Mouse (Mus musculus) embryonic facial prominence, embryonic 12.5 days (tissue): ENCODE measurements around the gene Gm17720. TPM values are rescaled to one million over a fixed set of nuclear protein-coding genes. Genes with fewer than 3 reads are reported as not detected.

ENCODE experiments used
- ATAC-seq: fragments of 200-750 bp; cut with Nextera tagmentation; 2 replicates; pipeline ENCODE4 v1.8.0; 2017; ENCODE audit not compliant: insufficient number of reproducible peaks, insufficient read depth, low FRiP score, low TSS enrichment
- H3K27ac ChIP-seq: fragments of 300-500 bp; sonication (generic); 2 replicates; pipeline ENCODE4 v1.5.1; 2016; ENCODE audit warnings: mild to moderate bottlenecking
- H3K27me3 ChIP-seq: fragments of 300-500 bp; sonication (generic); 2 replicates; pipeline ENCODE4 v1.6.1; 2016; ENCODE audit warnings: mild to moderate bottlenecking, moderate library complexity
- H3K36me3 ChIP-seq: fragments of 300-500 bp; sonication (generic); 2 replicates; pipeline ENCODE4 v1.6.1; 2016; ENCODE audit warnings: mild to moderate bottlenecking
- H3K4me1 ChIP-seq: fragments of 300-500 bp; sonication (generic); 2 replicates; pipeline ENCODE4 v1.6.1; 2016
- H3K4me2 ChIP-seq: fragments of 300-500 bp; sonication (generic); replicated peaks from 2 replicates; pipeline ENCODE4 v1.6.1; 2016; ENCODE audit warnings: mild to moderate bottlenecking, moderate library complexity
- H3K4me3 ChIP-seq: fragments of 300-500 bp; sonication (generic); 2 replicates; pipeline ENCODE4 v1.5.1; 2016; ENCODE audit warnings: mild to moderate bottlenecking
- H3K9ac ChIP-seq: fragments of 300-500 bp; sonication (generic); 2 replicates; pipeline ENCODE4 v1.6.1; 2016; ENCODE audit warnings: mild to moderate bottlenecking, moderate library complexity
- H3K9me3 ChIP-seq: fragments of 300-500 bp; sonication (generic); 2 replicates; pipeline ENCODE4 v1.6.1; 2016; ENCODE audit warnings: mild to moderate bottlenecking, moderate library complexity
- WGBS: fragments of 180-500 bp; shearing (Covaris S2); methylation state at CpG from one replicate; pipeline ENCODE4 v1.1.7; 2016; 5-methylcytosine and 5-hydroxymethylcytosine counted together
- polyA plus RNA-seq: library from polyadenylated mRNA; unstranded; fragments of >200 nt; fragmentation: Nextera tagmentation; extraction: Ambion mirVana; gene quantifications from 2 replicates; pipeline ENCODE4 v1.2.1, GENCODE M21; 2016

Gm17720 gene
- polyA plus RNA-seq: not detected in 2 replicates

GRCm38 (mm10) chr8:110102653-110103052, at the start of gene Gm17720:
Gm17720 (minus strand) TSS chr8:110102753.
- 82% methylated on average over 3 of the region's 3 CpGs for WGBS
- Histone ChIP-seq H3K9me3 (no peaks in the 10 kb centered on the region), H3K4me1 (no peaks in the 10 kb centered on the region)

GRCm38 (mm10) chr8:110145538-110145937, 43.0 kb upstream of the Gm17720 start:
- ATAC-seq: no peak
- WGBS: 0% methylated on average over 4 of the region's 4 CpGs
- H3K4me2 ChIP-seq: no peak overlapping the region

More at GRCm38 (mm10) chr8:110102653-110103052, at the start of gene Gm17720:
- Histone ChIP-seq H3K27ac (no peak within 1 kb of the TSS), H3K27me3 (no peaks in the 10 kb centered on the region), H3K4me2 (no peak within 1 kb of the TSS), H3K9ac (no peak within 1 kb of the TSS), H3K36me3 (no peaks in the 10 kb centered on the region), H3K4me3 (no peak within 1 kb of the TSS)
- ATAC-seq: no peak

GRCm38 (mm10) chr8:110140770-110141169, 38.2 kb upstream of the Gm17720 start:
- WGBS: 71% methylated on average over 4 of the region's 4 CpGs

More at GRCm38 (mm10) chr8:110145538-110145937, 43.0 kb upstream of the Gm17720 start:
- Histone ChIP-seq H3K27ac (no peak overlapping the region), H3K36me3 (no peaks in the 10 kb centered on the region), H3K9ac (no peak overlapping the region), H3K4me1 (no peaks in the 10 kb centered on the region), H3K9me3 (no peaks in the 10 kb centered on the region), H3K27me3 (no peaks in the 10 kb centered on the region), H3K4me3 (no peak overlapping the region)

GRCm38 (mm10) chr8:110140156-110140555, 37.6 kb upstream of the Gm17720 start:
- no peak overlapping the region for H3K4me2 ChIP-seq
- no peak overlapping the region for H3K27ac ChIP-seq
- no peaks in the 10 kb centered on the region for H3K4me1 ChIP-seq
- WGBS: 81% methylated on average over 3 of the region's 3 CpGs
- H3K27me3 ChIP-seq: no peaks in the 10 kb centered on the region
- H3K36me3 ChIP-seq: no peaks in the 10 kb centered on the region
- ATAC-seq: no peak
- H3K4me3 ChIP-seq: no peak overlapping the region
- no peaks in the 10 kb centered on the region for H3K9me3 ChIP-seq
- no peak overlapping the region for H3K9ac ChIP-seq

More at GRCm38 (mm10) chr8:110140770-110141169, 38.2 kb upstream of the Gm17720 start:
- H3K4me3 ChIP-seq: no peak overlapping the region
- H3K9ac ChIP-seq: no peak overlapping the region
- no peaks in the 10 kb centered on the region for H3K36me3 ChIP-seq
- no peaks in the 10 kb centered on the region for H3K9me3 ChIP-seq
- no peak overlapping the region for H3K4me2 ChIP-seq
- no peaks in the 10 kb centered on the region for H3K27me3 ChIP-seq
- H3K4me1 ChIP-seq: no peaks in the 10 kb centered on the region
- no peak overlapping the region for H3K27ac ChIP-seq
- no peak for ATAC-seq

GRCm38 (mm10) chr8:110135515-110135914, 33.0 kb upstream of the Gm17720 start:
- Histone ChIP-seq H3K27ac (no peak overlapping the region), H3K36me3 (no peaks in the 10 kb centered on the region), H3K4me3 (no peak overlapping the region), H3K9ac (no peak overlapping the region), H3K4me2 (no peak overlapping the region), H3K9me3 (no peaks in the 10 kb centered on the region), H3K27me3 (no peaks in the 10 kb centered on the region), H3K4me1 (no peaks in the 10 kb centered on the region)
- 75% methylated on average over 7 of the region's 7 CpGs for WGBS
- no peak for ATAC-seq

GRCm38 (mm10) chr8:110134236-110134635, 31.7 kb upstream of the Gm17720 start:
- Histone ChIP-seq H3K4me3 (no peak overlapping the region), H3K9me3 (no peaks in the 10 kb centered on the region), H3K4me2 (no peak overlapping the region), H3K36me3 (no peaks in the 10 kb centered on the region), H3K27ac (no peak overlapping the region), H3K9ac (no peak overlapping the region), H3K27me3 (no peaks in the 10 kb centered on the region), H3K4me1 (no peaks in the 10 kb centered on the region)
- no peak for ATAC-seq
- WGBS: 89% methylated on average over 8 of the region's 8 CpGs

- Histone ChIP-seq H3K9ac (no peak overlapping the region), H3K27me3 (no peaks in the 10 kb centered on the region), H3K4me1 (no peaks in the 10 kb centered on the region), H3K4me3 (no peak overlapping the region), H3K36me3 (no peaks in the 10 kb centered on the region), H3K9me3 (no peaks in the 10 kb centered on the region), H3K4me2 (no peak overlapping the region), H3K27ac (no peak overlapping the region)
- ATAC-seq: no peak
- WGBS: 21% methylated on average over 13 of the region's 13 CpGs
Observed at GRCm38 (mm10) chr8:110130537-110130936, 28.0 kb upstream of the Gm17720 start.

- Histone ChIP-seq H3K27me3 (no peaks in the 10 kb centered on the region), H3K4me2 (no peak overlapping the region), H3K9ac (no peak overlapping the region), H3K9me3 (no peaks in the 10 kb centered on the region), H3K36me3 (no peaks in the 10 kb centered on the region), H3K4me3 (no peak overlapping the region), H3K4me1 (no peaks in the 10 kb centered on the region), H3K27ac (no peak overlapping the region)
- 45% methylated on average over 6 of the region's 6 CpGs for WGBS
- no peak for ATAC-seq
Observed at GRCm38 (mm10) chr8:110119715-110120114, 17.2 kb upstream of the Gm17720 start.

- Histone ChIP-seq H3K9ac (no peak overlapping the region), H3K4me2 (no peak overlapping the region), H3K4me1 (no peaks in the 10 kb centered on the region), H3K9me3 (no peaks in the 10 kb centered on the region), H3K27ac (no peak overlapping the region), H3K36me3 (no peaks in the 10 kb centered on the region), H3K4me3 (no peak overlapping the region), H3K27me3 (no peaks in the 10 kb centered on the region)
- ATAC-seq: no peak
- 84% methylated on average over 15 of the region's 15 CpGs for WGBS
Observed at GRCm38 (mm10) chr8:110101676-110102075, 877 bp downstream of the Gm17720 start.

GRCm38 (mm10) chr8:110100907-110101306, 1.6 kb downstream of the Gm17720 start, which contains the start of gene Gm21964:
Gm21964 (plus strand) TSS chr8:110101207.
- H3K4me3 ChIP-seq: no peak within 1 kb of the TSS
- no peaks in the 10 kb centered on the region for H3K36me3 ChIP-seq
- ATAC-seq: no peak
- WGBS: 77% methylated on average over 12 of the region's 12 CpGs
- no peaks in the 10 kb centered on the region for H3K4me1 ChIP-seq
- no peak within 1 kb of the TSS for H3K4me2 ChIP-seq
- no peak within 1 kb of the TSS for H3K9ac ChIP-seq
- no peaks in the 10 kb centered on the region for H3K9me3 ChIP-seq
- H3K27ac ChIP-seq: no peak within 1 kb of the TSS
- H3K27me3 ChIP-seq: no peaks in the 10 kb centered on the region

GRCm38 (mm10) chr8:110091869-110092268, 10.7 kb downstream of the Gm17720 start:
- H3K4me1 ChIP-seq: no peaks in the 10 kb centered on the region
- no peak overlapping the region for H3K4me3 ChIP-seq
- no peak overlapping the region for H3K9ac ChIP-seq
- no peak for ATAC-seq
- H3K36me3 ChIP-seq: peaks cover 32% of the 10 kb centered on the region
- H3K9me3 ChIP-seq: peaks cover 15% of the 10 kb centered on the region
- no peak overlapping the region for H3K4me2 ChIP-seq
- no peaks in the 10 kb centered on the region for H3K27me3 ChIP-seq
- no peak overlapping the region for H3K27ac ChIP-seq
- WGBS: 51% methylated on average over 1 of the region's 1 CpGs

GRCm38 (mm10) chr8:110082416-110083105, 20.0 kb downstream of the Gm17720 start:
- Histone ChIP-seq H3K27me3 (no peaks in the 10 kb centered on the region), H3K4me2 (no peak overlapping the region), H3K9me3 (no peaks in the 10 kb centered on the region), H3K4me3 (no peak overlapping the region), H3K27ac (no peak overlapping the region), H3K4me1 (peaks cover 6% of the 10 kb centered on the region; the same call in 1 of the 2 replicates), H3K9ac (no peak overlapping the region), H3K36me3 (peaks cover 33% of the 10 kb centered on the region)
- WGBS: 74% methylated on average over 11 of the region's 11 CpGs
- ATAC-seq: no peak
